Mouse (Mus musculus): ENCODE results near the gene Stat4. TPM values are rescaled to one million over a fixed set of nuclear protein-coding genes. Genes with fewer than 3 reads are reported as not detected.

The Stat4 gene
- polyA plus RNA-seq, 1 experiment, result not detected

- TF ChIP-seq GATA1 (IDR thresholded peaks at IDR 0.05; ENCODE audit: low read length), result no peak
Observed at GRCm38 (mm10) chr1:52011227-52011626, 24.3 kb downstream of the Stat4 start.

DNA sequence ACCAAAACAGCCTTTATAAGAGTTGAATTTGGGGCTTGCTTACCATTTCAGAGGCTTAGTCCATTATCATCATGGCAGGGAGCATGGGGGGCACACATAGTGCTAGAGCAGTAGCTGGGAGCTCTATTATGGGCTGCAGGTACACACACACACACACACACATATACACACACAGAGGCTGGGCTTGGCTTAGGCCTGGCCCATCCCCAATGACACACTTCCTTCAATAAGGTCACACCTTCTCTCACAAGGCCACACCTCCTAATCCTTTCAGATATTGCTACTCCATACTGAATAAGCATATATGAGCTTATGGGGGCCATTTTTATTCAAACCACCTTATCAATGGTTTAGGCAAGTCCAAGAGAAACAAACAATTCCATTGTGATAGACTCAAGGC lies 25.3 kb downstream of the Stat4 start:
- TF ChIP-seq GATA1 (IDR thresholded peaks at IDR 0.05; ENCODE audit: low read length), result no peak

DNA sequence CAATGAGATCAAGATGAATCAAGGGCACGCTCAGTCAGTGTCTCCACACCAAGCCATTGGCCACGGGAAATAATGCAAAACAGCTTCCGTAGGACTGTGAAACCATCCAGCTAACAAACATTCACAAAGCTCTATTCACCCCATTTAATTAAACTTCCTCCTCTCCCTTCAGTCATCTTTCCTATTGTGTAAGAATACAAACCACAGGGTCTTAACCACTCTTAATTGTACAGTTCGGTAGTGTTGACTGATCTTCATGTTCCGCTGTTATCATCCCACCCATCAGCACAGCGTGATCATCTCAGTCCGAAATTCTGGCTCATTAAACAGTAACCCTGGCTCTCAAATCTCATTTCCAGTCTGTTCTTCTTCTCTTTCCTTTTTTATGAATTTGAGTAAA lies 25.8 kb downstream of the Stat4 start:
- TF ChIP-seq GATA1 (IDR thresholded peaks at IDR 0.05; ENCODE audit: low read length), result no peak

- TF ChIP-seq GATA1 (IDR thresholded peaks at IDR 0.05; ENCODE audit: low read length), result no peak
Observed at GRCm38 (mm10) chr1:52019621-52020020, 32.7 kb downstream of the Stat4 start.

DNA sequence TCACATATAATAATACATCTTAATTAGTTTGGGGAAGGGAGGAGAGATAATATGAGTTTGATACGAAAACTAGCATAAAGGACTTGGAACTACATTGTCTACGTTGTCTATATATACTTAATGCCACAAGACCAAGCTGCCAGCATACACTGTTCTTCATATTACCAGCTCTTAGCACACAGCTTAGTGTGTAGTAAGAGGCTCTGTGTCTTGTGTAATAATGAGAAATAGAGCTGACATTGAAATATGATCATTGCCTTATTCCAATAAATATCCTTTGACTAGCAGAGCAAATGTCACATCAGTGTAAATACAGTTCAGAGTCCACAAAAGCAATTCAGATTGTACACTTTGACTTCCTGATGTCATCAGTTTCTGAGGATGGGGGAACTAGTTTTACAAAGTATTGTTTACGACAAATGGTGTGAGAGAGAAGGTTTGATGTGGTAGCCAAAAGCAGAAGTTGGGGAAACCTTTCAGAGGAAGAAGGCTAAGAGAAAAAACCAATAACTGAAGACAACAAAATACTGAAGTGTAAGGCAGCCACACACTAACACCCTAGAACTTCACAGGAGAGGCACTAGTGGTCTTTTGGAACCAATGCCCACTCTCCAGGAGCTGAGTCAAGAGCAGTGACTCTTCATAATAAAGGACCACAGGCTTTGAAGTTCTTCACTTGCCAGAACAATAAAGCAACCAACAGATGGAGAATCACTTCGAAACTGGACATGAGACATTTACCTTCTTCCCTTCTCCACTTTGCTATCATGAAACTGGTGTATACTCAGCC lies 35.2 kb downstream of the Stat4 start:
- no peak for TF ChIP-seq GATA1 (IDR thresholded peaks at IDR 0.05; ENCODE audit: low read length)

- TF ChIP-seq GATA1 (IDR thresholded peaks at IDR 0.05; ENCODE audit: low read length), result no peak
Observed at GRCm38 (mm10) chr1:52028686-52029085, 41.7 kb downstream of the Stat4 start.

DNA sequence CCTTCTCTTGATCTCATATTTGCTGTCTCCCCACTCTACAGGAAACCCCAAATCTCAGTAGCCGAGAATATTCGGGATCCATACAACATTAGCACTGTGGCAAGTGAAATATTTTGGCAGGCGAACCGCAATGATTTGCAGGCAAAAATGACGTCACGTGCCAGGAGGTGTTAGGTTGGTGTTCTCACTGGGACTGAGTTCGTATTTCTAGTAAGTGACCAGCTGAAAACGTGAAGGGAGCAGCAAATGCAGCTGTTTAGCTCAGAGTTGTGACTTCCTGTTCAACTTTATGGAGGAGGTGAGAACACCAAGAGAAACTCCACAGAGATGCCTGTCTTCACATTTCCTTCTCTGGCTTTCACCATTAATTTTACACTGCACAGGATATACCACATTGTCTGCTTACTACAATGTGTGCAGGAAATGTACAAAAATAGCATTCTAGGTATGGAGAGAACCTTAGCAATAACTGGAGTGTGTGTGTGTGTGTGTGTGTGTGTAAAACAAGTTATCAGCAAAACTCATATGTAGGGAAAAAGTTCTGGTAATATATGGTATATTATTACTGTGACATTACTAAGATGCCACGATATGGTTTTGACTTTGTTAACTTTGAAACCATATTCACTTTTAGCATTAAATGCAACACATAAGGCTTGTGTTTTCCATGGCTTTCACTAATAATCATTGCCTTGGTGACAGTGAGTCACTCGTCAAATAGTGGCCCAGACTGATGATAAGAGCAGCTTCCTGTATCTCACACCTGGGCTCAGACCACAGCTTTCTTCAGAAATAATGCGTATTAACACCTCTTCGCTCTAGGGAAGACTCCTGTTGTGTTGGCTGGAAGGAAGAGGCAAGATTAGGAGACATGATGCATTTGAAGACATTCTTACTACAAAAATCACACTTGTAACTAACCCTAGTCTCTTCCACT lies 48.1 kb downstream of the Stat4 start:
- TF ChIP-seq GATA1 (IDR thresholded peaks at IDR 0.05; ENCODE audit: low read length), result no peak

GRCm38 (mm10) chr1:52039151-52039550 lies 52.2 kb downstream of the Stat4 start:
- TF ChIP-seq GATA1 (IDR thresholded peaks at IDR 0.05; ENCODE audit: low read length), result no peak

DNA sequence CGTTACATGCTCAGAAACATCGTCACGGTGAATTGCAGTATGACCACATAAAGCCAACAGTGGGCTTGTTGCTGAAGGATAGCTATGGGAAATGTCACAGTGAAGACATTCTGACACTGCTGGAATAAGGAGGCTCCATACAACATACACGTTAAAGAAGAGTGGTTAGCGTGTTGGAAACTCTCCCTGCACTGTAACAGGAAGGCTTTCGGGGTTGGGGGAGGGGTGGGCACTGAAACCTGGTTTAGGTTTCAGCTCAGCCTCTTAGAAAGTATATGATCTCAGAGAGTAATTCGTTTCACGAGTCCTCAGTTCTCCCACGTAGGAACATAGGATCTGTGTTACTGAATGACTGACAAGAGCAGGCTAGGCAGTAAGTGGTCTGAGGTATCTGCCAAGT lies 52.7 kb downstream of the Stat4 start:
- no peak for TF ChIP-seq GATA1 (IDR thresholded peaks at IDR 0.05; ENCODE audit: low read length)

- no peak for TF ChIP-seq GATA1 (IDR thresholded peaks at IDR 0.05; ENCODE audit: low read length)
Observed at GRCm38 (mm10) chr1:52040366-52041061, 53.6 kb downstream of the Stat4 start.

DNA sequence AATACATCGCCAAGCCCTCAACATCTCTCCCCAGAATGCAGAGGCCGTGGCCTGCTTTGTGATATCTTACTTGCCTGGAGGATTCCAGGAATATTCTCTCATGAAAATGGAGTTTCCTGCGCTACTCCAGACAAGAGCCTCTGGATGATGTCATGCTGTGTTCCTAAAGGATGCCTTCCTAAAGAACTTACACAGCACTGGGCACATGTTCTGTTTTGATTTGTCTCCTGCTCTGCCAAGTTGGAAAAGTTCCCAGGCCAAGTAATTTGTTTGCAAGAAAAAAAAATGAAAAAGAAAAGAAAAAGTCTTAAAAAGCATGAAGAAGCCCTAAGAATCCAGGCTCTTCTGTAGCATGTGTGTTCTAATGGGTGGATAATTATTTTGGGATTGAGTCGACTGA lies 56.2 kb downstream of the Stat4 start:
- TF ChIP-seq GATA1 (IDR thresholded peaks at IDR 0.05; ENCODE audit: low read length), result no peak

- TF ChIP-seq GATA1 (IDR thresholded peaks at IDR 0.05; ENCODE audit: low read length), result no peak
Observed at GRCm38 (mm10) chr1:52048711-52049110, 61.8 kb downstream of the Stat4 start.

DNA sequence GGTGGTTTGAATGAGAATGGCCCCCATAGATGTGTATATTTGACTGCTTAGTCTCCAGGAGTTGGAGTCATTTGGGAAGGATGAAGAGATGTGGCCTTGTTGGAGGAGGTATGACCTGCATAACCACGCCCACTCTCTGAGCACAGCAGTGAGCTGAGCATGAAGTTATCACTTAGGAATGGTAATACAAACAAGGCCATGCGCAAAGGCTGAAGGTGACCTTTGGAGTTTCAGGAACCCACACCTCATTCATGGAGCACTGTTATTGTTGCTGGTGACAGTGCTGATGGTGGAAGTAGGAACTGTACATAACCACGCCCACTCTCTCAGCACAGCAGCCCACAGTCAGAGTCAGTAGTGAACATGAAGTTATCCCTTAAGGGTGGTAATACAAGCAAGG lies 62.9 kb downstream of the Stat4 start:
- no peak for TF ChIP-seq GATA1 (IDR thresholded peaks at IDR 0.05; ENCODE audit: low read length)

GRCm38 (mm10) chr1:52051542-52051941 lies 64.6 kb downstream of the Stat4 start:
- TF ChIP-seq GATA1 (IDR thresholded peaks at IDR 0.05; ENCODE audit: low read length), result no peak

GRCm38 (mm10) chr1:52052910-52053309 lies 66.0 kb downstream of the Stat4 start:
- no peak for TF ChIP-seq GATA1 (IDR thresholded peaks at IDR 0.05; ENCODE audit: low read length)

DNA sequence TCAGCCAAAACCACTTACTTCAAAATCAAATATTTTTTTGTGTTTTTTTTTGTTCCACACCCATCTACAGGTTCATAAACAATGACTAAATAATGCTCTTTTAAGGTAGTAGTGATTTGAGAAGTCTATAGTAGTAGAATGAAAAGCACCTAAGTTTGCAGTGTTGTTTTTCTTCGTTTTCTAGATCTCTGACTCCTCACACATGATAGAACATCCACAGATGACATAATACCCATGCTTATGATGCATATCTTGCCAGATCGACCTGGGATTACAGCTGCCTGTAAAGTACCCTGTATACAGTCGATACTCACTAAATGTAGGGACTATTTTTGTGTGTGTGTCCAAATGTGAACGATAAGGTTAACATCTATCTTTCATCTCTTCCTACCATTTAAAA lies 69.0 kb downstream of the Stat4 start:
- no peak for TF ChIP-seq GATA1 (IDR thresholded peaks at IDR 0.05; ENCODE audit: low read length)

Data from G1E-ER4 (cell line).